Mouse (Mus musculus) thymus, adult 2 months (tissue): Measurements from ENCODE around the gene Flii. TPM values are rescaled to one million over a fixed set of nuclear protein-coding genes. Genes with fewer than 3 reads are reported as not detected.

Source experiments
- DNase-seq: peaks from one replicate; pipeline ENCODE4 v3.0.0; 2021
- H3K27ac ChIP-seq: fragments of 200-500 bp; 2 replicates; pipeline ENCODE4 v1.5.1; 2012; ENCODE audit warnings: low read length, control low read depth; ENCODE audit not compliant: control insufficient read depth, insufficient read depth
- H3K27me3 ChIP-seq: fragments of 200-500 bp; 2 replicates; pipeline ENCODE4 v1.6.1; 2012; ENCODE audit warnings: mild to moderate bottlenecking, low read length, moderate library complexity, mixed read lengths; ENCODE audit not compliant: control insufficient read depth, insufficient read depth
- H3K36me3 ChIP-seq: fragments of 200-500 bp; 2 replicates; pipeline ENCODE4 v1.6.1; 2012; ENCODE audit warnings: mild to moderate bottlenecking, low read length, moderate library complexity; ENCODE audit not compliant: control insufficient read depth, insufficient read depth
- H3K4me1 ChIP-seq: fragments of 200-500 bp; replicated peaks from 2 replicates; pipeline ENCODE4 v1.6.1; 2012; ENCODE audit warnings: low read length; ENCODE audit not compliant: control insufficient read depth, insufficient read depth
- H3K4me3 ChIP-seq: fragments of 200-500 bp; 2 replicates; pipeline ENCODE4 v1.5.1; 2012; ENCODE audit warnings: mild to moderate bottlenecking, low read length, control low read depth, moderate library complexity; ENCODE audit not compliant: control insufficient read depth, insufficient read depth
- CTCF ChIP-seq: fragments of 200-500 bp; IDR thresholded peaks from 2 replicates; pipeline ENCODE4 v1.5.1; 2012; ENCODE audit warnings: mild to moderate bottlenecking, control low read depth, low read length, moderate library complexity, borderline replicate concordance; ENCODE audit not compliant: control insufficient read depth, poor library complexity, insufficient read depth; ENCODE audit errors: extremely low read depth
- POLR2A ChIP-seq: fragments of 200-500 bp; IDR thresholded peaks from 2 replicates; pipeline ENCODE4 v1.6.1; 2012; ENCODE audit warnings: mild to moderate bottlenecking, low read length, control low read depth, moderate library complexity; ENCODE audit not compliant: control insufficient read depth, poor library complexity, insufficient read depth; ENCODE audit errors: extremely low read depth
- WGBS: fragments of 180-500 bp; shearing (Covaris S2); methylation state at CpG from one replicate; pipeline ENCODE4 v1.1.7; 2018; 5-methylcytosine and 5-hydroxymethylcytosine counted together
- polyA plus RNA-seq: library from polyadenylated mRNA; depleted of rRNA; stranded (reverse); fragments of >200 nt; gene quantifications from 2 replicates; pipeline ENCODE4 v1.2.3, GENCODE M21; 2012

Gene Flii
- polyA plus RNA-seq, 1 experiment = 271 TPM

DNA sequence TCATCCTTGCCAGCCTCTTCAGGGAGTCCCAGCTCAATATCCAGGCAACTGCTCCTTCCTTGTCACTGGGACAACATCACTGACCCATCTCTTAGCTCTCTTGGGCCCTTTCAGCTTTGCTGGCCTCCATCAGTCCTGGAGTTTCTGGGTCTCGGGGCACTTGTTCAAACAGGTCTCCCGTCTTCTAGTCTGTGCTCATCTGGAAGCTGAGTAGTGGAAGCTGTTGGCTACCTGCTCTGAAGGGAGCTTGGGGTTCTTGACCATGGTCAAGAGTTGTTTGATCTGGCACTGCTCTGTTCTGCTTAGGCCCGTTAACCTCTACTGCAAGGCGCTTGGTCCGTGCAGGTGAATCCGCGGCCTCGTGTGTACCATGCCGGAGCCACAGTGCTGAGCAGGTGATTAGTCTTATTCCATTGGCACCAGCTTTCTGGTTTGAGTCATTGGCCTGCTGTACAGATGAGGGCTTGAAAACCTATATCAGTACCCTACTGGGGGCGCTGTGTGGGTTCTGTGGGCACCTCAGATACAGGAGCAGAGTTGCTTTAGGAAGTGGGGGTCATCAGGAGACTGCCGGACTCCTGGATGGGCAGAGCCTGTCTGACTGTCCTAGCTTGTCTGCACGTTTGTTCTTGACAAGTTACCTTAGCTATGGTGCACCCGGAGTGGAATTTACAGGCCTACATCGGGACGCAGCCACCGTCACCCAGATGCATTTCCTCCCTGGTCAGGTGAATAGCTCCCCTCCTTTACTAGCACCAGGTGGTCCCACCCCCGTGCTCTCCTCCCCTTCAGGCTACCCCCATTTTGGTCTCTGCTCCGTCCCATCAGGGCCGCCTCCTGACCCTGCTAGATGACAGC is 22.8 kb downstream of the Flii start:
- H3K36me3 ChIP-seq = peaks cover 22% of the 10 kb centered on the region
- H3K27ac ChIP-seq = no peak overlapping the region
- DNase-seq = no peak
- TF ChIP-seq CTCF (no peak), POLR2A (no peak)
- no peak overlapping the region for H3K4me3 ChIP-seq
- peaks cover 8% of the 10 kb centered on the region for H3K4me1 ChIP-seq
- H3K27me3 ChIP-seq = no peaks in the 10 kb centered on the region
- WGBS = 97% methylated on average over 19 of the region's 19 CpGs

DNA sequence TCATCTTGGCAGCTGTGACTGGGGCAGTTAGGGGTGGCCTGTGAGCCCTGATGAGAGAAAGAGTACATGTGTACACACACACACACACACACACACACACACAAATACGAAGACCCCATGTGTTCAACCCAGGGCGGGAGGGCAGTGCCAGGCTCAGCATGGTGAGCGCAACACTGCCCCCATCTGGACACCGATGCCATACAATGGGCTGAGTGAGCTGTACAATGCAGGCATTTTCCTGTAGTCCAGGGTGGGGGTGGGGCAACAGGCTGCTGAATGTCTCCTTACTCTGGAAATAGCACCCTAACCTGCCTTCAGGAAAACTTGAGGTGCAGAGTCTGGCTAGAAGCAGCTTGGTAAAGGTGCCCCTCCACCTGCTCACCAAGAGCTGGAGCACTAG is 23.9 kb downstream of the Flii start:
- TF ChIP-seq CTCF (peak; percentile 73; the same call in 1 of the 2 replicates), POLR2A (no peak)
- peaks cover 15% of the 10 kb centered on the region for H3K36me3 ChIP-seq
- 57% methylated on average over 4 of the region's 4 CpGs for WGBS
- H3K4me1 ChIP-seq = peaks cover 14% of the 10 kb centered on the region
- H3K27ac ChIP-seq = no peak overlapping the region
- H3K27me3 ChIP-seq = no peaks in the 10 kb centered on the region
- no peak overlapping the region for H3K4me3 ChIP-seq
- DNase-seq = peak; percentile 71

DNA sequence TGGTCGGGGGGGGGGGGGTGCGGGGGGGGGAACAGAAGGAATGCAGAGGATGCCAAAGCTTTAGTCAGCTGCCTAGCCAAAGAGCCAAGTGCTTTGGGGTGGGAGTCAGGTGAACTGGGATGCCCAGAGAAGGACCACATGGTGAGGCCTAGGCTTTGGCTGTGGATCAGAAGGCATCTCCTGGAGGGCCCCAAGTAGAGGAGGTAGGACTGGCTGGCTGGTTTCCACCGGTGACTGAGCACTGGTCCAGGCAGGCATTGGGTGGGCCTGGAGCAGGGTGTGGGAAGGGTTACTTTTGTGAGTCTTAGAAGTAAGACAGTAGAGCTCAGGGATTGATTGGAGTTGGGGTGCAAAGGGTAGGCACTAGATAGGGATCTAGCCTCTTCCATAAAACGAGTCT is 25.5 kb downstream of the Flii start:
- no peaks in the 10 kb centered on the region for H3K27me3 ChIP-seq
- peaks cover under 1% of the 10 kb centered on the region; the same call in 1 of the 2 replicates for H3K36me3 ChIP-seq
- no peak for TF ChIP-seq POLR2A
- TF ChIP-seq CTCF = no peak
- no peak overlapping the region for H3K27ac ChIP-seq
- peaks cover 14% of the 10 kb centered on the region for H3K4me1 ChIP-seq
- DNase-seq = no peak
- WGBS = 95% methylated on average over 4 of the region's 4 CpGs
- no peak overlapping the region for H3K4me3 ChIP-seq

DNA sequence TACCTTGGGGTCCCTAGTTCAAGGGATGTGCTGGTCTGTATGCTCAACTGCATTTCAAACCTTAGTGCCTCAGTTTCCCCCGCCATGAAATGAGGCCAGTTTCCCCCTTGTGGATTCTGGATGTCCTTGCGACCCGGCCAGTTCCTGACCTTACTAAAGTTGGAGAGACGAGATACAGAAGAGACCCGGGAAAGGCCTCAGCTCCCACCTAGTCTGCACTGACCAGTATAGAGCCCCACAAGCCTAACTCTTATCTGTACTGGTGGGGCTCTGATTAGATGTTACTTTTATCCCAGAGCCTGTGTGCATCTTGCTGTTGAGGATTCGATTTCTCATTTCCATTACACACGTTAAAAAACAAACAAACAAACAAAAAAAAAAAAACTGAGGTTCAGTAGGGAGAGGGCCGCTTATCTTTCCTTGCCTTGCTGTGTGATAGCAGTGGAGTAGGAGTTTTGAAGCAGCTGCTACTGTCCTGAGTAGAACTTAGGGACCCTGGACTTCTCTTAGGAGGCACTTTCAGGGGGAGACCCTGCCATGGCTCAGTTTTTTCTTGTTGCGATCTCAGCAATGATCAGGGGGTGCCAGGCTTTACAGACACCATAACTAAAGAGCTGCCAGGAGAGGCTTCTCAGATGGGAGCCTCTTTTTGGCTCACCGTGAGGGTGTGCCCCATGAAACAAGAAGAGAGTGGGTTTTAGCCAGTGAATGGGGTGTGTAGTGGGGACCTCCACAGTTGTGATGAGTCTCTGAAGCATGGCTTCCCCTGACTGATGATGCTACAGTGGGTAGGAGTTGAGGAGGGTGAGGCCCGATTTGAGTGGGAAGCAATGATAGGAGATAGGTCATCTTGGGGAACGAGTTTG is 26.5 kb downstream of the Flii start:
- Histone ChIP-seq H3K27me3 (no peaks in the 10 kb centered on the region), H3K4me1 (peaks cover 14% of the 10 kb centered on the region), H3K36me3 (no peaks in the 10 kb centered on the region), H3K4me3 (peak overlapping the region; percentile 87), H3K27ac (no peak overlapping the region)
- 50% methylated on average over 12 of the region's 12 CpGs for WGBS
- no peak for DNase-seq
- no peak for TF ChIP-seq CTCF

DNA sequence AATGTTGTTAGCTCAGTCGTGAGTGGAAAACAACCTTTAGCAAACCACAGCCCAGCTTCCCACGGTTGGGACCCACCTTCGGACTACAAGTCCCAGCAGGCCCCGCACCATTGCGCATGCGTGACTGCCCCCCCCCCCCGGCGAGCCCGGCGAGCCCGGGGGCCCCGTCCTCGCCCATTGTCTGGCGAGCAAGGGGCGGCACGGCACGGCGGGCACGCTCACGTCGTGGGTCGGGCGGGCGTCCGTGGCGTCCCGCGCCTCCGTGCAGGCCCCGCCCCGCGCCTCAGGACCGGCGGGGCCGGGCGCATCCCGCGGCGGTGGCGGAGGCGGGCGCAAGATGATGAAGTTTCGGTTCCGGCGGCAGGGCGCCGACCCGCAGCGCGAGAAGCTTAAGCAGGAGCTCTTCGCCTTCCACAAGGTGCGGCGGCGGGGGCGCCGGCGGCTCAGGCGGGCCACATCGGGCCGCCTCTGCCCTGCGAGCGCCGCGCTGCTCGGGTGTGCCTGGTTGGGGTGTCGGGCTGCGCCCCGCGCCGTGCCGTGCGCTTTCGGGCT is 27.5 kb downstream of the Flii start, which contains the start of gene Llgl1:
Gene Llgl1 (plus strand): TSS at position 200 of the 552 bp plus-strand sequence.
- peak; percentile 80 for DNase-seq
- TF ChIP-seq CTCF (0 out of 2 replicates have a peak, but pooled peaks have one; percentile 31), POLR2A (peak; percentile 62; the same call in 1 of the 2 replicates)
- H3K4me1 ChIP-seq = peaks cover 14% of the 10 kb centered on the region
- no peaks in the 10 kb centered on the region for H3K27me3 ChIP-seq
- H3K36me3 ChIP-seq = no peaks in the 10 kb centered on the region
- H3K27ac ChIP-seq = peak within 1 kb of the TSS; percentile 0; the same call in 1 of the 2 replicates
- peak within 1 kb of the TSS; percentile 87 for H3K4me3 ChIP-seq
- WGBS = under 1% methylated on average over 67 of the region's 73 CpGs
